Mouse (Mus musculus) embryonic facial prominence, embryonic 15.5 days (tissue): ENCODE data around the gene Nap1l4. TPM values are rescaled to one million over a fixed set of nuclear protein-coding genes. Genes with fewer than 3 reads are reported as not detected.

Source experiments
- ATAC-seq: fragments of 200-750 bp; cut with Nextera tagmentation; 2 replicates; pipeline ENCODE4 v1.8.0; 2017; ENCODE audit warnings: low read depth, moderate TSS enrichment; ENCODE audit not compliant: insufficient number of reproducible peaks, low FRiP score, low TSS enrichment
- H3K27ac ChIP-seq: fragments of 300-500 bp; sonication (generic); replicated peaks from 2 replicates; pipeline ENCODE4 v1.5.1; 2015; ENCODE audit warnings: mild to moderate bottlenecking, inconsistent platforms
- H3K27me3 ChIP-seq: fragments of 300-500 bp; sonication (generic); 2 replicates; pipeline ENCODE4 v1.6.1; 2015; ENCODE audit warnings: inconsistent platforms
- H3K36me3 ChIP-seq: fragments of 300-500 bp; sonication (generic); 2 replicates; pipeline ENCODE4 v1.6.1; 2015; ENCODE audit warnings: mild to moderate bottlenecking, inconsistent platforms
- H3K4me1 ChIP-seq: fragments of 300-500 bp; sonication (generic); 2 replicates; pipeline ENCODE4 v1.6.1; 2015; ENCODE audit warnings: inconsistent platforms
- H3K4me2 ChIP-seq: fragments of 300-500 bp; sonication (generic); replicated peaks from 2 replicates; pipeline ENCODE4 v1.6.1; 2015; ENCODE audit warnings: mild to moderate bottlenecking, inconsistent platforms
- H3K4me3 ChIP-seq: fragments of 300-500 bp; sonication (generic); replicated peaks from 2 replicates; pipeline ENCODE4 v1.5.1; 2015; ENCODE audit warnings: mild to moderate bottlenecking, inconsistent platforms
- H3K9ac ChIP-seq: fragments of 300-500 bp; sonication (generic); 2 replicates; pipeline ENCODE4 v1.6.1; 2015; ENCODE audit warnings: inconsistent platforms
- H3K9me3 ChIP-seq: fragments of 300-500 bp; sonication (generic); replicated peaks from 2 replicates; pipeline ENCODE4 v1.6.1; 2016; ENCODE audit warnings: inconsistent platforms
- WGBS: fragments of 180-500 bp; shearing (Covaris S2); methylation state at CpG from one replicate; pipeline ENCODE4 v1.1.7; 2015; 5-methylcytosine and 5-hydroxymethylcytosine counted together
- polyA plus RNA-seq: library from polyadenylated mRNA; unstranded; fragments of >200 nt; fragmentation: Nextera tagmentation; extraction: Ambion mirVana; gene quantifications from 2 replicates; pipeline ENCODE4 v1.2.1, GENCODE M21; 2015

Nap1l4 gene
- polyA plus RNA-seq, result 216 and 218 TPM in 2 replicates

DNA sequence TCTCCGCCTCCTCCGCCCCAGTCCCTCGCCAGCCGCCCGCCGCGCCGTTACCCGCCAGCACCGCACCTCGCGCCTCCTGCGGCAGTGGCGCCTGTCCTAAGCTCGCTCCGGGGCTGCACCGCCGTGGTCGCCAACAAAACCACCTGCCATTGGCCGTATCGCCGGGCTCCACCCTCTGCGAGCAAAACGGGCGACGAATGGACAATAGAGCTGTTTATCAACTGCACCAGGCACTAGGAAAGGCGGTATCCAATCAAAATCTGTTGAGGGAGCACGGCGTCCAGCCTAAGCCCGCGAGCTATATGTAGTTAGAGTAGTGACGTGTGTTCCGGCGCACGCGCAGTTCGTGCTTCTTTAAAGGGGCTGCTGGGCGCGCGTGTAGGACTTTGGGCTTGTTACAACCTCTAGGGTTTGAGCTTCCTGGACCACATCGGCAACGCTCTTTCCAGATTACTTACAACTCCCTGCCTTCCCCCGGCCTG is at the start of gene Nap1l4:
Gene Nap1l4 (minus strand): TSS at position 131 of the 482 bp plus-strand sequence.
- ATAC-seq, result peak; percentile 100
- Histone ChIP-seq H3K9ac (peak within 1 kb of the TSS; percentile 87), H3K4me3 (peak within 1 kb of the TSS; percentile 97), H3K4me1 (peaks cover 26% of the 10 kb centered on the region), H3K9me3 (no peaks in the 10 kb centered on the region), H3K4me2 (peak within 1 kb of the TSS; percentile 61), H3K36me3 (0 out of 2 replicates have a peak, but pooled peaks cover 2% of the 10 kb centered on the region), H3K27ac (peak within 1 kb of the TSS; percentile 92), H3K27me3 (no peaks in the 10 kb centered on the region)
- under 1% methylated on average over 43 of the region's 43 CpGs for WGBS

DNA sequence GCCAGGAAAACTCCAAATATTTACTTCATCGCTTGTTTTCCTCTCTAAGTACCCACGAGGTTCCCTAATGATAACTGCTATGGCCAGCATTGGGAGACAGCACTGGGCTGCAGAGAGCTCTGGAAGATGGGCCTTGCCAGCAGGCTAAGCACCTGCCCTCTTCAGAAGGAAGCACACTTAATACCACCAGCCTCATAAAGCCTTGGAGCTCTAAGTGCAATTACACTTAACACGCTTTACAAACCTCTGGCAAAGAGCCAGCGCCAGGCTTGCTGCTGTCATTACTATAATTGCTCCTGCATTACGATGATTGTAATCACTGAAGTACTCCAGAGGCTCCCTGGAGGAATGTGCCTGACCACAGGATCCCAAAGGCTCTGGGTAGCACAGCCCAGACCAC is 46.0 kb upstream of the Nap1l4 start:
- H3K9me3 ChIP-seq, result no peaks in the 10 kb centered on the region
- H3K27me3 ChIP-seq, result no peaks in the 10 kb centered on the region
- H3K36me3 ChIP-seq, result peaks cover 20% of the 10 kb centered on the region
- no peak overlapping the region for H3K9ac ChIP-seq
- H3K4me2 ChIP-seq, result no peak overlapping the region
- no peak overlapping the region for H3K4me3 ChIP-seq
- WGBS, result 59% methylated on average over 5 of the region's 5 CpGs
- no peak for ATAC-seq
- no peak overlapping the region for H3K27ac ChIP-seq
- H3K4me1 ChIP-seq, result peaks cover 29% of the 10 kb centered on the region

DNA sequence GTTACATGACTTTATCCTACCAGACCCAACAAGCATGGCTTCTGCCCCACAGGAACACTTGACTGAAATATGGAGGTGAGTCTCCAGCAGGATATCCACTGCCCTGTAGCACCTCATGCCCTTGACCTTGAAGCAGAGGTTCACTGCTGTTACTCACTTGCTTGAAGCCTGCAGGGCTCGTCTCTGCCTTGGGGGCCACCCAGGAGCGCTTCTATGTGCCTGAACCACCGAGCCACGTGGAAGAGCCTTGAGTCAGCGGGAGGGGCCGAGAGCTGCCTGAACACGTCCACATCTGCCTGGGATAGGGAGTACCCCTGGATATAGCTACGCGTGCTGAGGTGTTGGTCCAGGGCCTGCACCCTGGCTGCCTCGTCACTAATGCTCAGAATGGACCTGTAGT is 43.3 kb upstream of the Nap1l4 start:
- Histone ChIP-seq H3K4me1 (peaks cover 14% of the 10 kb centered on the region), H3K9ac (no peak overlapping the region), H3K27me3 (no peaks in the 10 kb centered on the region), H3K4me2 (no peak overlapping the region), H3K4me3 (no peak overlapping the region), H3K9me3 (no peaks in the 10 kb centered on the region), H3K27ac (no peak overlapping the region), H3K36me3 (peaks cover 45% of the 10 kb centered on the region)
- no peak for ATAC-seq
- 69% methylated on average over 10 of the region's 10 CpGs for WGBS

DNA sequence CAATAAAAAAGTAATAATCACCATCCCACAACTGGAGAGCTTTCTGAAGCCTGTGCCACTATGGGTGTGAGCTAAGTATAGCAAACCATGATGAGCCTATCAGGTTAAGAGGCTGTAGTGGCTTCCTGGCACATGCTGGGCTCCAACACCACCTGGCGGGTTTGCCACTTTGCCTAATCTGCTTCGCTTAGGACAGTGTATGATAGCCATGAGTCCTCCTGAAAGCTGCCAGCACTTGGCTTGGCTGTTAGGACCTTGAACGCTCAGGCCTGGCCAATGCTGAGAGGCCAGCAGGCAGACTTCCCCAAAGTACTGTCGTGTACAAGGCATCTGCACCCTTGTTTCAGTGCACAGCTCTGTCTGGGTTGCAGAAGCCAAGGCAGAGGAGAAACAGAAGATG is 39.1 kb upstream of the Nap1l4 start:
- Histone ChIP-seq H3K36me3 (peaks cover 80% of the 10 kb centered on the region), H3K9me3 (no peaks in the 10 kb centered on the region), H3K4me2 (no peak overlapping the region), H3K4me1 (no peaks in the 10 kb centered on the region), H3K9ac (no peak overlapping the region), H3K4me3 (no peak overlapping the region), H3K27ac (no peak overlapping the region), H3K27me3 (no peaks in the 10 kb centered on the region)
- 89% methylated on average over 4 of the region's 4 CpGs for WGBS
- no peak for ATAC-seq

DNA sequence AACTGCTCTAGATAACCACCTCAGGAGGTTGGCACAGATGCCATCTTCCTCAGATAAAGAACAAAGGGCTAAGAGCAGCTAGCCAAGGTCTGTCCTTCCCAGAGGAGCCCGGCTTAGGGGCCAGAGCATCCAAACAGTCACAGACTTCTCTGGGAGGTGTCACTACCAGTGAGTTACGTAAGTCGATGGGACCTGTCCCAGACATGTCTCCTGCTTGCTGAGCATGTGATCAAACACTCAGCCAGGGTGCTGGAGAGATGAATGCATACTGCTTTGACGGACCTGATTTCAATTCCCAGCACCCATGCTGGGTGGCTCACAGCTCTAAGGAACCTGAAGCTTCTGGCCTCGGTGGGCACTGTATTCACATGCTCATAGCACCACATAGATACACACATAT is 38.7 kb upstream of the Nap1l4 start:
- Histone ChIP-seq H3K9ac (no peak overlapping the region), H3K27ac (no peak overlapping the region), H3K27me3 (no peaks in the 10 kb centered on the region), H3K4me1 (no peaks in the 10 kb centered on the region), H3K9me3 (no peaks in the 10 kb centered on the region), H3K4me3 (no peak overlapping the region), H3K4me2 (no peak overlapping the region), H3K36me3 (peaks cover 84% of the 10 kb centered on the region)
- 85% methylated on average over 5 of the region's 5 CpGs for WGBS
- ATAC-seq, result no peak

DNA sequence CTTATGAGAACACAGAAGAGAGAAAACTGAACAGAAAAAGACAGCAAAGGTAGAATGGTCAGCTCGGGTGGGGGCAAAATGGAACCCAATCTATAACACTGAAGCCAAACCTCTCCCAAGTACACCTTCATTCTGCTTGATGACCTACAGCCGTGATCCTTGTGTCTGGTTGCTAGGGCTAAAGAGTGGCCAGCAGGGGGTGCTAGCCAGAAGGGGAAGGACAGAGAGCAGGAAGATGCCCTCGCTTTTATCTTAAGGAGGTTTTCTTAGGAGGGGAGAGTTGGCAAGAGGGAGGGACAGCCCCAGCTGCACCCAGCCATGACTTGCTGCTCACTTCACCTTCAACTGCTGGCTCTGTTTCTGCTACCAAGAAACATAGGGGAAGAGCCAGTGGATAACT is 35.0 kb upstream of the Nap1l4 start:
- H3K27ac ChIP-seq, result no peak overlapping the region
- no peak for ATAC-seq
- peaks cover 89% of the 10 kb centered on the region for H3K36me3 ChIP-seq
- no peaks in the 10 kb centered on the region for H3K4me1 ChIP-seq
- H3K4me2 ChIP-seq, result no peak overlapping the region
- no peaks in the 10 kb centered on the region for H3K9me3 ChIP-seq
- WGBS, result 30% methylated on average over 3 of the region's 3 CpGs
- H3K9ac ChIP-seq, result no peak overlapping the region
- no peak overlapping the region for H3K4me3 ChIP-seq
- no peaks in the 10 kb centered on the region for H3K27me3 ChIP-seq

DNA sequence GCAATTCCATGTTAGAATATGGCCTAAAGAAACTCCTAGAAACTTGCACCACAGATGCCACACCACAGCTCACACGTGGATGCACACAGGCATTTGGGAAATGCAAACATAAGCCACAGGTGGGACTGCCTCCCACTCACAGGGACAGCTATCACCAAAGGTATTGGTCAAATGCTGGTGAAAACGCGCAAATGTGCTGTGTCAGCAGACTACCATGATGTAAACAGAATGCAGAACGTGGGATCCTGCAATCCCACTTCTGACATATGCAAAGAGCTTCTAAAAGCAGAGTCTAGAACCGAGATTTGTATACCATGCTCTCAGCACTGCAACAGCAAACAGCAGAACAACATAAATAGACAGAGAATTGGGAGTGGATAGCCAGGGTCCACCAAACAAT is 34.1 kb upstream of the Nap1l4 start:
- no peak overlapping the region for H3K4me2 ChIP-seq
- no peaks in the 10 kb centered on the region for H3K27me3 ChIP-seq
- no peak overlapping the region for H3K4me3 ChIP-seq
- H3K9ac ChIP-seq, result no peak overlapping the region
- no peak for ATAC-seq
- no peak overlapping the region for H3K27ac ChIP-seq
- peaks cover 89% of the 10 kb centered on the region for H3K36me3 ChIP-seq
- 90% methylated on average over 5 of the region's 5 CpGs for WGBS
- no peaks in the 10 kb centered on the region for H3K9me3 ChIP-seq
- H3K4me1 ChIP-seq, result no peaks in the 10 kb centered on the region

DNA sequence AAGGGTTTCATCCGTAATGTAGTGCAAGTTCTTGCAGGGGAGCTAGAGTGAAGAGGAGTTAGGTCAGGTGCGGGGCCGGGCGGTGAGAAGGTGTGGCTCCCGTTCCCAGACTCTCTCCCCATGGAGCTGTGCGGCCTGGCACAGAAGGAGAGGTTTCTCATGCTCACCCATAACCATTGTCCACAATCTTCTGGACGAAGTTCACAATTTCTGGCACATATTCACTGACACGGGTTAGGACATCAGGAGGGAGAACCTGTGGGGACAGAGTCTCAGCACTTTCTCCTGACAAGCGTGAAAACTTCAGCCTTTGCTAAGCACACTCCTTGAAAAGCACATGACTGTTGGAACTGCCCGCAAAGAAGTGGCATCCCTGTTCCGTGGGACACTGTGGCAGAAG is 26.8 kb upstream of the Nap1l4 start:
- no peaks in the 10 kb centered on the region for H3K27me3 ChIP-seq
- H3K9me3 ChIP-seq, result no peaks in the 10 kb centered on the region
- H3K4me1 ChIP-seq, result no peaks in the 10 kb centered on the region
- H3K4me3 ChIP-seq, result no peak overlapping the region
- H3K36me3 ChIP-seq, result peaks cover 94% of the 10 kb centered on the region
- no peak for ATAC-seq
- no peak overlapping the region for H3K4me2 ChIP-seq
- no peak overlapping the region for H3K27ac ChIP-seq
- WGBS, result 94% methylated on average over 11 of the region's 11 CpGs
- H3K9ac ChIP-seq, result no peak overlapping the region

DNA sequence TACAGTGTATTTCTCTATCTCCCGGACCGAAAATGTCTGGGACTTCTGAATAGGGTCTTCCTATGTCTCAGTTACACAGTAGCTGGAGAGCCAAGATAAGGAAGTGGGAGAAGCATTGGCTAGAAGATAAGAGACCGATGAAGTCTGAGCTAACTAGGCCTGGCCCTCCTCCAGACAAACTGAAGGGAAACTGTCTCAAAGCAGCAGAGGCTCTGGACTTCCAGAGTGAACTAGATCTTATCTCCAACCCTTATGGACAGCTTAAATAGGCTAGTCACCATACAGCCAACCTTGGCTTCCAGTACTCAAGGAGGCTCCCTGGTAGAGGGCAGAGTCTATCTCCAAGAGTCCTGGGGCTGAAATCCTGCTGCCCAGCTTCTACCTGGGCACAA is 16.7 kb upstream of the Nap1l4 start:
- H3K4me3 ChIP-seq, result no peak overlapping the region
- H3K9me3 ChIP-seq, result no peaks in the 10 kb centered on the region
- no peak overlapping the region for H3K9ac ChIP-seq
- H3K4me2 ChIP-seq, result no peak overlapping the region
- H3K27me3 ChIP-seq, result no peaks in the 10 kb centered on the region
- WGBS, result 94% methylated on average over 3 of the region's 3 CpGs
- no peak overlapping the region for H3K27ac ChIP-seq
- no peak for ATAC-seq
- H3K4me1 ChIP-seq, result no peaks in the 10 kb centered on the region
- H3K36me3 ChIP-seq, result peaks cover 96% of the 10 kb centered on the region

DNA sequence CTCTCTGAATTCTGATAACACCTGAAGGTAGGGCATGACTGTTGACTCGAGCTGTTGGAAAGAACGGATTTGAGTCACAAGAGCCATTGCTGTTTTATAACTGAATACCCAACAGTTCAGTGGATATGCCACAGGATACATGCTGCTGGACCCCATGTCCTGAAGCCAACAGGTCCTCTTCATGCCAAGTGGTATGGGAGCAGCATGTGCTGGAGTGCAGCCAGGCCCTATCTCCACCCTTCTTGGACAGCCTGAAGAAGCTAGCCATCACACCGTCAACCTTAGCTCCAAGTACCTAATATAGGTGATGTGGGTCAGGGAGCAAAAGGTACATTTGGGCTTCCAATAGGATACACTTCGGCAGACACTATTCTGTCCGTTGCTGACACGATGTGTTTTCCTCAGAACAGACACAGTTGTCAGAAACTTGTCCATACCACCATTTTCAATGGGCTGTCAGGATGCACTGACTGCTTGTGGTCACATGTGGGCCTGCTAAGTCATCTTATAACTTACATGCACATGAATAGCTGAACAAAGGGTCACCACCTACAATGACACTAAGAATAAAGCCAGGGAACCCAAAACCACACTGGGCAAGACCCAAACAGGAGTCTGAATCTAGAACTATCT is 16.2 kb upstream of the Nap1l4 start:
- no peaks in the 10 kb centered on the region for H3K4me1 ChIP-seq
- no peak overlapping the region for H3K27ac ChIP-seq
- no peak overlapping the region for H3K9ac ChIP-seq
- WGBS, result 92% methylated on average over 6 of the region's 6 CpGs
- no peaks in the 10 kb centered on the region for H3K9me3 ChIP-seq
- H3K4me3 ChIP-seq, result no peak overlapping the region
- no peak for ATAC-seq
- H3K4me2 ChIP-seq, result no peak overlapping the region
- peaks cover 96% of the 10 kb centered on the region for H3K36me3 ChIP-seq
- no peaks in the 10 kb centered on the region for H3K27me3 ChIP-seq

DNA sequence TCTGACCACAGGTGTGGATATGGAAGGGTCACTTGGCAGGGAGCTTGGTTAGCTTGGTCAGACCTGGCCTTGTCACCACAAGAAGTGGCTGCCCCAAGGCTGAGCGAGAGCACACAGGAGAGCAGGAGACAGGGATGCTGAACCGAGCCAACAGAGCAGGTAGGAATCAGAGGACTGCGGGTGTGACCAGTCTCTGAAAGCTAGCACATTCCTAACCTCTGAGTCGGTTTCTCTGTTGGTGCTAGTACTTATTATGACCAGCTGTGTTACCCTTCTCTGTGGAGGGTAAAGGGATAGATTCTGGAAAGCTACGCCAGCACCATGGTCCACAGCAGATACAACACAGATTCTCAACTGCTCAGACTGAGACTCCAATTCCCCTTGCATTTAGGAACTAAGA is 14.9 kb upstream of the Nap1l4 start:
- H3K36me3 ChIP-seq, result peaks cover 95% of the 10 kb centered on the region
- ATAC-seq, result no peak
- WGBS, result 73% methylated on average over 5 of the region's 5 CpGs

DNA sequence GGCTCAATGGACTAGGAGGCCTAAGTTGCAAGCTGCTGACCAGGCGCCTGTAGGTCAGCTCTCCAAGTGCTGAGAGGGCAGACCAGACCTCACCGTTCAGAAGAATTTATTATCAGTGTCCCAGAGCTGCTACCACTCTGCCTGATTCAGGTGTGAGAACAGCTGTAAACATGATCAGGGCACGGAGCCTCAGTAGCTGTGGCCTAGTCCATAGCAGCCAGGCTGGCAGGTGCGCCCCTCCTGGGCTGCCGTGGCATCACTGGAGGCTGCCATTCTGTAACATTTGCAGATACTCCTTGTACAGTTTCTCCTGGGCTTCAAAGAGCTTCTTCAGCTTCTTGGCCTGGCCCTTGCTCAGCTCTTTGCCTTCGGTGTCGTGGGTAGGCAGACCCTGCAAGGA is 8.7 kb upstream of the Nap1l4 start:
- Histone ChIP-seq H3K9me3 (no peaks in the 10 kb centered on the region), H3K27ac (no peak overlapping the region), H3K4me3 (no peak overlapping the region), H3K27me3 (no peaks in the 10 kb centered on the region), H3K9ac (no peak overlapping the region), H3K4me2 (no peak overlapping the region), H3K36me3 (peaks cover 81% of the 10 kb centered on the region), H3K4me1 (no peaks in the 10 kb centered on the region)
- no peak for ATAC-seq
- 93% methylated on average over 7 of the region's 7 CpGs for WGBS

More for the DNA sequence above, 14.9 kb upstream of the Nap1l4 start:
- Histone ChIP-seq H3K9me3 (no peaks in the 10 kb centered on the region), H3K27ac (no peak overlapping the region), H3K4me3 (no peak overlapping the region), H3K9ac (no peak overlapping the region), H3K4me2 (no peak overlapping the region), H3K4me1 (no peaks in the 10 kb centered on the region), H3K27me3 (no peaks in the 10 kb centered on the region)
